Mouse (Mus musculus) stomach, postnatal 0 days (tissue): ENCODE measurements around the gene Wwox.

ENCODE experiments used
- CTCF ChIP-seq: IDR thresholded peaks from 2 replicates; pipeline ENCODE4 v1.5.1; 2016; ENCODE audit warnings: antibody characterized with exemption, low read depth, mild to moderate bottlenecking, moderate library complexity
- EP300 ChIP-seq: optimal IDR thresholded peaks from 2 replicates; pipeline ENCODE3; 2016; ENCODE audit warnings: antibody characterized with exemption

DNA sequence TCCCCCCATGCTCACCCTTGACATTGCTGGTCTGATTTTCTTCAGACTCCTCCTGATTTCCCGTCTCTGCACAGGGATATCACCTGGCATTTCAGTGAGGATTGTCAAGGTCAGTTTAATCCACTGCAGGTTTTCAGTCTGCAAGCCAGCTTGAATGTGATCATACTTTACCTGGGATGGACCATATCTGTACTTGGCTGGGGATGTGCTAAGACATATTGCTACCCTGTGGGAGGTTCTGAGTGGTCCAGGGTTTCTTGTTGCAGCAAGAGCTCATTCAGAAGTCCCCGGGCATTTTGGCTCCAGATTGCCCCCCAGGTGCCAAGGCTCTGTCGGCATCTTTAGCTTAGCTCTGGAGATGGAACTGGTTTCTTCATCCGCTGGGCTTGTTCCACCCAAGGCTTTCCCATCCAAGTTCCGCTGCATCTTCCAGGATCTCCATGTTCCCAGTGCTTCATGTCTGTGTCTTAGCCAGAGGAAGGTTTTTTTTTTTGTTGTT, 52.3 kb downstream of the Wwox start:
- TF ChIP-seq CTCF (no peak), EP300 (no peak)
